Mouse (Mus musculus): ENCODE measurements at regions not wholly inside any gene's neighbourhood (a gene's known extent, or its start where the extent isn't known, plus 50 kb on each side); places are given as distances from the start of the nearest gene placed in this dataset.

GRCm38 (mm10) chr8:127814785-127815523, 543.5 kb upstream of the Nrp1 start:
- Histone ChIP-seq H3K9ac (ENCODE audit: low read length) (no peak overlapping the region), H3K9me3 (ENCODE audit: control insufficient read depth, low read length) (no peaks in the 10 kb centered on the region), H3K27ac (ENCODE audit: low read depth) (no peak overlapping the region), H3K4me1 (replicated peaks; ENCODE audit: control insufficient read depth, insufficient read depth, low read length) (no peaks in the 10 kb centered on the region), H3K27me3 (replicated peaks; ENCODE audit: control insufficient read depth, insufficient read depth, low read length) (no peaks in the 10 kb centered on the region), H3K4me2 (ENCODE audit: low read length) (no peak overlapping the region), H3K36me3 (ENCODE audit: control insufficient read depth, insufficient read depth, low read length) (no peaks in the 10 kb centered on the region), H3K4me3 (ENCODE audit: low read depth, low read length) (no peak overlapping the region)
- WGBS, result 79% methylated on average over 9 of the region's 9 CpGs
- no peak for DNase-seq (ENCODE audit: low spot score)
- ATAC-seq (replicated peaks; ENCODE audit: low FRiP score, low TSS enrichment, low read depth), result no peak

GRCm38 (mm10) chr8:127820741-127821170, 537.6 kb upstream of the Nrp1 start:
- ATAC-seq (replicated peaks; ENCODE audit: low FRiP score, low TSS enrichment, low read depth) (no peak), DNase-seq (ENCODE audit: low spot score) (no peak)
- WGBS, result 59% methylated on average over 1 of the region's 1 CpGs

GRCm38 (mm10) chr8:127821646-127822045, 536.8 kb upstream of the Nrp1 start:
- H3K27me3 ChIP-seq (replicated peaks; ENCODE audit: control insufficient read depth, insufficient read depth, low read length), result no peaks in the 10 kb centered on the region
- 78% methylated on average over 1 of the region's 1 CpGs for WGBS
- ATAC-seq (replicated peaks; ENCODE audit: low FRiP score, low TSS enrichment, low read depth) (no peak), DNase-seq (ENCODE audit: low spot score) (no peak)
- H3K36me3 ChIP-seq (ENCODE audit: control insufficient read depth, insufficient read depth, low read length), result no peaks in the 10 kb centered on the region
- no peaks in the 10 kb centered on the region for H3K4me1 ChIP-seq (replicated peaks; ENCODE audit: control insufficient read depth, insufficient read depth, low read length)
- no peak overlapping the region for H3K4me2 ChIP-seq (ENCODE audit: low read length)
- H3K9me3 ChIP-seq (ENCODE audit: control insufficient read depth, low read length), result no peaks in the 10 kb centered on the region
- no peak overlapping the region for H3K27ac ChIP-seq (ENCODE audit: low read depth)
- H3K9ac ChIP-seq (ENCODE audit: low read length), result no peak overlapping the region
- no peak overlapping the region for H3K4me3 ChIP-seq (ENCODE audit: low read depth, low read length)

More at GRCm38 (mm10) chr8:127820741-127821170, 537.6 kb upstream of the Nrp1 start:
- Histone ChIP-seq H3K4me2 (ENCODE audit: low read length) (no peak overlapping the region), H3K27me3 (replicated peaks; ENCODE audit: control insufficient read depth, insufficient read depth, low read length) (no peaks in the 10 kb centered on the region), H3K4me3 (ENCODE audit: low read depth, low read length) (no peak overlapping the region), H3K36me3 (ENCODE audit: control insufficient read depth, insufficient read depth, low read length) (no peaks in the 10 kb centered on the region), H3K9me3 (ENCODE audit: control insufficient read depth, low read length) (no peaks in the 10 kb centered on the region), H3K9ac (ENCODE audit: low read length) (no peak overlapping the region), H3K27ac (ENCODE audit: low read depth) (no peak overlapping the region), H3K4me1 (replicated peaks; ENCODE audit: control insufficient read depth, insufficient read depth, low read length) (no peaks in the 10 kb centered on the region)

- no peak overlapping the region for H3K9ac ChIP-seq (ENCODE audit: low read length)
- H3K4me1 ChIP-seq (replicated peaks; ENCODE audit: control insufficient read depth, insufficient read depth, low read length), result no peaks in the 10 kb centered on the region
- H3K27me3 ChIP-seq (replicated peaks; ENCODE audit: control insufficient read depth, insufficient read depth, low read length), result no peaks in the 10 kb centered on the region
- WGBS, result 80% methylated on average over 2 of the region's 2 CpGs
- H3K4me2 ChIP-seq (ENCODE audit: low read length), result no peak overlapping the region
- H3K4me3 ChIP-seq (ENCODE audit: low read depth, low read length), result no peak overlapping the region
- no peaks in the 10 kb centered on the region for H3K9me3 ChIP-seq (ENCODE audit: control insufficient read depth, low read length)
- H3K36me3 ChIP-seq (ENCODE audit: control insufficient read depth, insufficient read depth, low read length), result no peaks in the 10 kb centered on the region
- no peak overlapping the region for H3K27ac ChIP-seq (ENCODE audit: low read depth)
- ATAC-seq (replicated peaks; ENCODE audit: low FRiP score, low TSS enrichment, low read depth), result no peak
- no peak for DNase-seq (ENCODE audit: low spot score)
These were observed 533.4 kb upstream of the Nrp1 start for GRCm38 (mm10) chr8:127825041-127825440.

- Histone ChIP-seq H3K27me3 (replicated peaks; ENCODE audit: control insufficient read depth, insufficient read depth, low read length) (no peaks in the 10 kb centered on the region), H3K4me2 (ENCODE audit: low read length) (no peak overlapping the region), H3K9ac (ENCODE audit: low read length) (no peak overlapping the region), H3K4me1 (replicated peaks; ENCODE audit: control insufficient read depth, insufficient read depth, low read length) (no peaks in the 10 kb centered on the region), H3K27ac (ENCODE audit: low read depth) (no peak overlapping the region), H3K36me3 (ENCODE audit: control insufficient read depth, insufficient read depth, low read length) (no peaks in the 10 kb centered on the region), H3K4me3 (ENCODE audit: low read depth, low read length) (no peak overlapping the region), H3K9me3 (ENCODE audit: control insufficient read depth, low read length) (no peaks in the 10 kb centered on the region)
- 50% methylated on average over 5 of the region's 5 CpGs for WGBS
- no peak for ATAC-seq (replicated peaks; ENCODE audit: low FRiP score, low TSS enrichment, low read depth)
- DNase-seq (ENCODE audit: low spot score), result no peak
These were observed 530.6 kb upstream of the Nrp1 start for GRCm38 (mm10) chr8:127827826-127828225.

- Histone ChIP-seq H3K36me3 (ENCODE audit: control insufficient read depth, insufficient read depth, low read length) (no peaks in the 10 kb centered on the region), H3K27me3 (replicated peaks; ENCODE audit: control insufficient read depth, insufficient read depth, low read length) (no peaks in the 10 kb centered on the region), H3K4me3 (ENCODE audit: low read depth, low read length) (no peak overlapping the region), H3K27ac (ENCODE audit: low read depth) (no peak overlapping the region), H3K9me3 (ENCODE audit: control insufficient read depth, low read length) (no peaks in the 10 kb centered on the region), H3K9ac (ENCODE audit: low read length) (no peak overlapping the region), H3K4me2 (ENCODE audit: low read length) (no peak overlapping the region), H3K4me1 (replicated peaks; ENCODE audit: control insufficient read depth, insufficient read depth, low read length) (no peaks in the 10 kb centered on the region)
- WGBS, result 56% methylated on average over 1 of the region's 1 CpGs
- DNase-seq (ENCODE audit: low spot score) (no peak), ATAC-seq (replicated peaks; ENCODE audit: low FRiP score, low TSS enrichment, low read depth) (no peak)
These were observed 528.7 kb upstream of the Nrp1 start for GRCm38 (mm10) chr8:127829659-127830058.

- H3K9me3 ChIP-seq (ENCODE audit: control insufficient read depth, low read length), result no peaks in the 10 kb centered on the region
- no peak overlapping the region for H3K27ac ChIP-seq (ENCODE audit: low read depth)
- DNase-seq (ENCODE audit: low spot score), result no peak
- no peak overlapping the region for H3K4me2 ChIP-seq (ENCODE audit: low read length)
- no peaks in the 10 kb centered on the region for H3K4me1 ChIP-seq (replicated peaks; ENCODE audit: control insufficient read depth, insufficient read depth, low read length)
- no peak for ATAC-seq (replicated peaks; ENCODE audit: low FRiP score, low TSS enrichment, low read depth)
- H3K27me3 ChIP-seq (replicated peaks; ENCODE audit: control insufficient read depth, insufficient read depth, low read length), result no peaks in the 10 kb centered on the region
- H3K4me3 ChIP-seq (ENCODE audit: low read depth, low read length), result no peak overlapping the region
- WGBS, result 71% methylated on average over 3 of the region's 3 CpGs
- no peaks in the 10 kb centered on the region for H3K36me3 ChIP-seq (ENCODE audit: control insufficient read depth, insufficient read depth, low read length)
- H3K9ac ChIP-seq (ENCODE audit: low read length), result no peak overlapping the region
These were observed 524.4 kb upstream of the Nrp1 start for GRCm38 (mm10) chr8:127834006-127834405.

- no peak for ATAC-seq (replicated peaks; ENCODE audit: low FRiP score, low TSS enrichment, low read depth)
- Histone ChIP-seq H3K27ac (ENCODE audit: low read depth) (no peak overlapping the region), H3K36me3 (ENCODE audit: control insufficient read depth, insufficient read depth, low read length) (no peaks in the 10 kb centered on the region), H3K4me1 (replicated peaks; ENCODE audit: control insufficient read depth, insufficient read depth, low read length) (no peaks in the 10 kb centered on the region), H3K4me2 (ENCODE audit: low read length) (no peak overlapping the region), H3K4me3 (ENCODE audit: low read depth, low read length) (no peak overlapping the region), H3K9ac (ENCODE audit: low read length) (no peak overlapping the region), H3K27me3 (replicated peaks; ENCODE audit: control insufficient read depth, insufficient read depth, low read length) (no peaks in the 10 kb centered on the region), H3K9me3 (ENCODE audit: control insufficient read depth, low read length) (no peaks in the 10 kb centered on the region)
- 92% methylated on average over 6 of the region's 6 CpGs for WGBS
- DNase-seq (ENCODE audit: low spot score), result no peak
These were observed 521.8 kb upstream of the Nrp1 start for GRCm38 (mm10) chr8:127836410-127837206.
